Mouse (Mus musculus) cortical plate, adult 2 months (tissue): ENCODE results near the gene Fam214a.

Source experiments
- CTCF ChIP-seq: fragments of 200-500 bp; IDR thresholded peaks from 2 replicates; pipeline ENCODE4 v1.5.1; 2011; ENCODE audit warnings: mild to moderate bottlenecking, control low read depth, low read length; ENCODE audit not compliant: insufficient read depth; ENCODE audit errors: extremely low read depth
- POLR2A ChIP-seq: fragments of 200-500 bp; IDR thresholded peaks from 2 replicates; pipeline ENCODE4 v1.6.1; 2011; ENCODE audit warnings: mild to moderate bottlenecking, low read length, control low read depth; ENCODE audit not compliant: insufficient read depth; ENCODE audit errors: extremely low read depth

DNA sequence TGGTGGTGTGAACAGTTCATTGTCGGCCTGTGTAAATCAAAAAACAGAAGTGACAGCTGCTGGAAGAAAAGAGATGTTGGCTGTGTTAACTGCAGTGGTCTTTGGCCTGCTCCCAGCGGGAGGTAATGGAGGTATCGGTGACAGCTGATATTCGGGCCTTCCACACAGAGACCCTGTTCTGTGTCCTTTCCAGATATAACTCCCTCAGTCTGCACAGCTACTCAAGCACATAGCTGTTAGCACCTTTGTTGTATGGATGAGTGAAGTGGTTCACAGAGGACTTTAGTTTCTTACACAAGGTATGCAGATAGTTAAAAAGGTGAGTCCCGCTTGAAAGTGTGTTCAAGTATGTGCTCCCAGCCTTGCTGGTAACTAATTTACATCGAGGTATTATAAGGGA lies 7.9 kb downstream of the Fam214a start:
- TF ChIP-seq CTCF = no peak
- TF ChIP-seq POLR2A = no peak
